In genomic region chr3:96449762-96450585, GRCm38 (mm10) we compare ENCODE assay signal across 11 mouse cellular contexts. TPM values are rescaled to one million over a fixed set of nuclear protein-coding genes. Genes with fewer than 3 reads are reported as not detected.
DNase-seq lines count a peak whose midpoint lies in the region; ATAC-seq and TF ChIP-seq lines count a peak whose summit lies in the region.
"Not testable (repeated sequence)": the region's sequence is repeated elsewhere in the genome, so short reads cannot be mapped to it uniquely, and the experiment has no call there.
"Had no signal": no experiment of that assay in that cellular context is flagged by ENCODE, and none has a peak within 500 bp of the region (broad histone marks: within the 10 kb centered on the region; RNA-seq: fewer than 3 reads in every experiment).

No protein-coding gene starts in this region.

- not testable (repeated sequence) for TF ChIP-seq EP300 in lung, postnatal 0 days (IDR thresholded peaks at IDR 0.05); stomach, postnatal 0 days (optimal IDR thresholded peaks at IDR 0.05)

- H3K27ac ChIP-seq in forebrain, embryonic 11.5 days (ENCODE audit: low read depth, low read length); heart, embryonic 12.5 days (ENCODE audit: poor library complexity, severe bottlenecking); hindbrain, embryonic 14.5 days; kidney, embryonic 15.5 days; liver, embryonic 12.5 days; lung, postnatal 0 days (ENCODE audit: low read length); neural tube, embryonic 11.5 days (ENCODE audit: low read depth, low read length); stomach, postnatal 0 days (replicated peaks): not testable (repeated sequence)

- not testable (repeated sequence) for DNase-seq in forebrain, embryonic 11.5 days (ENCODE audit: low spot score); hindbrain, embryonic 14.5 days (ENCODE audit: low spot score); lung, postnatal 0 days (ENCODE audit: low spot score); neural tube, embryonic 11.5 days (ENCODE audit: low spot score); stomach, postnatal 0 days (ENCODE audit: low spot score)

- H3K9ac ChIP-seq in forebrain, embryonic 11.5 days (ENCODE audit: low read length); heart, embryonic 12.5 days; hindbrain, embryonic 14.5 days; kidney, embryonic 15.5 days; liver, embryonic 12.5 days; lung, postnatal 0 days (replicated peaks; ENCODE audit: low read depth); neural tube, embryonic 11.5 days (ENCODE audit: low read length); stomach, postnatal 0 days (ENCODE audit: low read length): not testable (repeated sequence)

- H3K4me3 ChIP-seq in forebrain, embryonic 11.5 days (ENCODE audit: low read depth, low read length); heart, embryonic 12.5 days; hindbrain, embryonic 14.5 days (replicated peaks; ENCODE audit: low read length); kidney, embryonic 15.5 days (replicated peaks); liver, embryonic 12.5 days; lung, postnatal 0 days (ENCODE audit: low read depth, low read length); neural tube, embryonic 11.5 days (ENCODE audit: low read depth, low read length); stomach, postnatal 0 days (ENCODE audit: low read depth, low read length): not testable (repeated sequence)

- H3K9me3 ChIP-seq in forebrain, embryonic 11.5 days (ENCODE audit: control insufficient read depth, low read length); heart, embryonic 12.5 days (replicated peaks); hindbrain, embryonic 14.5 days (ENCODE audit: control insufficient read depth, low read length); kidney, embryonic 15.5 days (replicated peaks); liver, embryonic 12.5 days (replicated peaks); lung, postnatal 0 days (ENCODE audit: low read length); neural tube, embryonic 11.5 days (ENCODE audit: control insufficient read depth, low read length); stomach, postnatal 0 days (ENCODE audit: control insufficient read depth, low read length): not testable (repeated sequence)

- WGBS in forebrain, embryonic 11.5 days, result no CpG with 5 or more reads among the region's 68 CpGs
- no CpG with 5 or more reads among the region's 68 CpGs for WGBS in heart, embryonic 12.5 days
- no CpG with 5 or more reads among the region's 68 CpGs for WGBS in hindbrain, embryonic 14.5 days
- no CpG with 5 or more reads among the region's 68 CpGs for WGBS in kidney, embryonic 15.5 days
- WGBS in liver, embryonic 12.5 days (ENCODE audit: insufficient replicate concordance), result no CpG with 5 or more reads among the region's 68 CpGs
- WGBS in lung, postnatal 0 days, result no CpG with 5 or more reads among the region's 68 CpGs
- WGBS in neural tube, embryonic 11.5 days, result no CpG with 5 or more reads among the region's 68 CpGs
- WGBS in stomach, postnatal 0 days, result no CpG with 5 or more reads among the region's 68 CpGs

- peak; percentile 89 for ATAC-seq in forebrain, embryonic 11.5 days (replicated peaks; ENCODE audit: low FRiP score)
- ATAC-seq in heart, embryonic 12.5 days (ENCODE audit: insufficient number of reproducible peaks, low FRiP score), result peak; percentile 89
- peak; percentile 65; the same call in 1 of the 2 replicates for ATAC-seq in hindbrain, embryonic 14.5 days (ENCODE audit: low FRiP score)
- peak; percentile 94 for ATAC-seq in kidney, embryonic 15.5 days (replicated peaks; ENCODE audit: low FRiP score)
- peak; percentile 71 for ATAC-seq in liver, embryonic 12.5 days
- peak; percentile 83 for ATAC-seq in lung, postnatal 0 days
- ATAC-seq in neural tube, embryonic 11.5 days (ENCODE audit: insufficient read depth, low FRiP score, low TSS enrichment), result peak; percentile 86
- peak; percentile 72 for ATAC-seq in stomach, postnatal 0 days (ENCODE audit: low FRiP score, low TSS enrichment)

- not testable (repeated sequence) for TF ChIP-seq CTCF in lung, postnatal 0 days (IDR thresholded peaks at IDR 0.05); stomach, postnatal 0 days (IDR thresholded peaks at IDR 0.05; ENCODE audit: low read depth)

- H3K4me2 ChIP-seq in forebrain, embryonic 11.5 days (ENCODE audit: low read depth, low read length, severe bottlenecking); heart, embryonic 12.5 days; hindbrain, embryonic 14.5 days (replicated peaks); kidney, embryonic 15.5 days; liver, embryonic 12.5 days; lung, postnatal 0 days (replicated peaks; ENCODE audit: low read depth, low read length); neural tube, embryonic 11.5 days (ENCODE audit: low read depth); stomach, postnatal 0 days (replicated peaks; ENCODE audit: low read depth): not testable (repeated sequence)

- H3K36me3 ChIP-seq in forebrain, embryonic 11.5 days (ENCODE audit: control insufficient read depth, insufficient read depth, low read length); heart, embryonic 12.5 days; hindbrain, embryonic 14.5 days (replicated peaks; ENCODE audit: control insufficient read depth, insufficient read depth); kidney, embryonic 15.5 days; liver, embryonic 12.5 days; lung, postnatal 0 days (ENCODE audit: insufficient read depth, low read length); neural tube, embryonic 11.5 days (ENCODE audit: control insufficient read depth, insufficient read depth, low read length); stomach, postnatal 0 days (ENCODE audit: control insufficient read depth, insufficient read depth, low read length): not testable (repeated sequence)

- H3K27me3 ChIP-seq in forebrain, embryonic 11.5 days (ENCODE audit: control insufficient read depth, insufficient read depth, low read length); neural tube, embryonic 11.5 days (ENCODE audit: control insufficient read depth, insufficient read depth, low read length); stomach, postnatal 0 days (ENCODE audit: control insufficient read depth, insufficient read depth, low read length): not testable (repeated sequence)
- H3K27me3 ChIP-seq in heart, embryonic 12.5 days (replicated peaks), result peaks cover 15% of the 10 kb centered on the region; the same call in 1 of the 2 replicates
- H3K27me3 ChIP-seq in hindbrain, embryonic 14.5 days (ENCODE audit: control insufficient read depth, insufficient read depth, low read length), result peaks cover 22% of the 10 kb centered on the region
- peaks cover 22% of the 10 kb centered on the region for H3K27me3 ChIP-seq in kidney, embryonic 15.5 days
- H3K27me3 ChIP-seq in liver, embryonic 12.5 days (replicated peaks), result peaks cover 20% of the 10 kb centered on the region
- H3K27me3 ChIP-seq in lung, postnatal 0 days (replicated peaks; ENCODE audit: insufficient read depth, low read length), result peaks cover 14% of the 10 kb centered on the region; the same call in 1 of the 2 replicates

- H3K4me1 ChIP-seq in forebrain, embryonic 11.5 days (replicated peaks; ENCODE audit: control insufficient read depth, insufficient read depth, low read length); heart, embryonic 12.5 days (replicated peaks); hindbrain, embryonic 14.5 days (replicated peaks; ENCODE audit: control insufficient read depth, insufficient read depth, low read length); kidney, embryonic 15.5 days; liver, embryonic 12.5 days; lung, postnatal 0 days (ENCODE audit: insufficient read depth, low read depth, low read length); neural tube, embryonic 11.5 days (ENCODE audit: control insufficient read depth, insufficient read depth, low read length); stomach, postnatal 0 days (replicated peaks; ENCODE audit: control insufficient read depth, insufficient read depth): not testable (repeated sequence)

RNA-seq across cellular contexts. Expression of gene BC107364, which starts 2.1 kb away (rescaled TPM):
- not detected in 2 replicates for polyA plus RNA-seq in forebrain, embryonic 11.5 days (2014; fragmentation: Nextera tagmentation; extraction: Ambion mirVana)
- 0.72 and 0.87 TPM in 2 replicates for polyA plus RNA-seq in heart, embryonic 12.5 days (2016; fragmentation: Nextera tagmentation; extraction: Ambion mirVana)
- polyA plus RNA-seq in hindbrain, embryonic 14.5 days (2014; fragmentation: Nextera tagmentation; extraction: Ambion mirVana), result not detected in 2 replicates
- polyA plus RNA-seq in kidney, embryonic 15.5 days (2015; fragmentation: Nextera tagmentation; extraction: Ambion mirVana), result 0.15 TPM in 1 of 2 replicates, not detected in the other
- not detected in 2 replicates for polyA plus RNA-seq in liver, embryonic 12.5 days (2016; fragmentation: Nextera tagmentation; extraction: Ambion mirVana)
- 0.12 and 0.19 TPM in 2 replicates for polyA plus RNA-seq in lung, postnatal 0 days (2015; fragmentation: Nextera tagmentation; extraction: Ambion mirVana)
- polyA plus RNA-seq in neural tube, embryonic 11.5 days (2014; fragmentation: Nextera tagmentation; extraction: Ambion mirVana), result not detected in 2 replicates
- 0.18 and 0.36 TPM in 2 replicates for polyA plus RNA-seq in stomach, postnatal 0 days (2015; fragmentation: Nextera tagmentation; extraction: Ambion mirVana)
- polyA plus RNA-seq: G1E; midbrain, postnatal 0 days; small intestine, adult 2 months had no signal
